Mouse (Mus musculus): ENCODE results near the gene Dio2.

Dio2 gene

DNA sequence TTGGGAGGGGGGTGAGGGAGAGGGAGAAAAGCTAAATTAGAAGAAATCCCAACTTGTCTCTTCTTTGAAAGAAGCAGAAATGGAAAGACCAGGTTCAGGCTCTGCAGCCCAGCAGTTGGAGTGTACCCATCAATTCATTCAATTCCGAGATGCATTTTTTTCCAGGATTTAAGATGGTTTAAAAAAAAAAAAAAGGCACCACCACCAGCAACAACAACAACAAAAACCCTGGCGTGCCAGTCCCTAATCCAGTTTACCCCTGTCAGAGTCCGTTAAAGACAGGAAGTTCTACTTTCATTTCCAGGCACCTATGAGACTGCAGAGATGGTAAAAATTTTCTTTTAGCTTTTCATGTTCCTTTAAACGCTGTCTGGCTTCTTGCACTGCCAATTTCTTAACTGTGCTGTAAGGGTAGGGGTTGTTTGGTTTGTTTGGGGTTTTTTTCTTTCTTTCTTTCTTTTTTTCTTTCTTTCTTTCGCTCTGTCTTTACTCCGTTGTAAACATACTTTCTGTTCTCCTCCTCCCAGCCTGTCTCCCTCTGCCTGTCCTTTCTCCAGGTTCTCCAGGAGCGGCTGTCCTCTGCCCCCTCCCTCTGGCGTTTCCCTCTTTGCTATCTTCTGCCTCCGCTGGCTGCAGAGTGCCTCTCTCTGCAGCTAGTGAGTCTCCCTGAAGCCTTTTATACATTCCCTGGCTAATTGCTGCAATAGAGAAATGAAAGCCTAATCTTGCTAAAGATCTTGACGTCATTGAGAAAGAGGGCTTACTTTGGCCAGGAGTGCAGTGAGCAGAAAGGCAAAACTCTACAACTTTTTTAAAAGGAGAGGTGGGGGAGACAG, at the start of gene Dio2:
TSS of gene Dio2 (minus strand) at position 51 of the 836 bp plus-strand sequence.
- DNase-seq (ENCODE audit: low read depth), result no peak

DNA sequence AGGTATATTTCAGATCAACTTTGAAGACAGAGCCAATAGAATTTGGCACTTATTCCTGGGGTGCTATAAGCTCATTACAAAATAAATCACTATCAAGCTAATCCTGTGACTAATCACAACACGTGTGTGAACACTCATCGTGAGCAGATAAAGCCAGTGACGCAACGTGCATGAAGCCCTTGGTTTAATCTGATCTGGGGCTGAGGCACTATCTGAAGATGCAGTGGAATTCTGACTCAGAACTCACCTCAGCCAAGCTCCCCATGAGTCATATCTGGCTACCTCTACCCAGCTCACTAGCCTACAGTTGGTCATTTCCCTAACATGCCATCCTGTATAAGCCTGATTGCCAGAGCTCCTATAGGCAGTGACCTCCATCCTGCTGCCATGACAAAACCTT, 43.2 kb upstream of the Dio2 start:
- peak; percentile 13 for DNase-seq (ENCODE audit: low read depth)

DNA sequence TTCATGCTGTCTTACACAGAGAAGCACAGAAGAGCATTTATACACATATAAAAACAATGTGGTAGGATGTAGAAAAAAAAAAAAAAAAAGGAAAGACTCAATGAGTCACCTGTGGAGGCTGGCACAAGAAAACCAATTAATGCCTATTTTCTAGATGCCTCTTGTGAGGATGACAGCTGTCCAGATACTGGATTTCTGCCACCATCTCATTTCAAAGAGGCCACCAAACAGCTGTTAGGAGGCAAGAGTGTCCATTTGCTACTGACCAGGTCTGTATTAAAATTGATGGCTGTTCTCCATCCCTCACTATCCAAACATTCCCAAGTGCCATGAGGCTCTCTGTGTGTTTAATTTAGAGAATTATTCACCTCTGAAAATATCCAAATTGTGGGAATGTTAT, 6.5 kb upstream of the Dio2 start:
- DNase-seq (ENCODE audit: low read depth), result no peak

- DNase-seq (ENCODE audit: low read depth), result no peak
Measured at GRCm38 (mm10) chr12:90743633-90744032, 5.4 kb upstream of the Dio2 start.

DNA sequence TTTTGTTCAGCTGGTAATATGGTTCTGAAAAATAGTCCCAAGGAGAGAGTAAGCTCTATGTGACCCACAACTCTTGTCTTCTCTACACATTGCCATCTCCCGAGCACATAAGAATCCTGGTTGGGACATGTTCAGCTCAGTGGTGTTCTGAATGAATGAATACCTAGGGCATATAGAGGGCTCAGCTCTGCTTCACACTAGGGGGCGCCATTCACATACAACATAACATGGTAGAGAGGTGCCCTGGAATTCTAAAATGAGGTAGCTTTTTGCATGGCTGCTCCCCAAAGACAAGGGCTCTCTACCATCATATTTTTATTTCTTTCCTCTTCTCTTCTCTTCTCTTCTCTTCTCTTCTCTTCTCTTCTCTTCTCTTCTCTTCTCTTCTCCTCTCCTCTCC, 2.2 kb upstream of the Dio2 start:
- no peak for DNase-seq (ENCODE audit: low read depth)

DNA sequence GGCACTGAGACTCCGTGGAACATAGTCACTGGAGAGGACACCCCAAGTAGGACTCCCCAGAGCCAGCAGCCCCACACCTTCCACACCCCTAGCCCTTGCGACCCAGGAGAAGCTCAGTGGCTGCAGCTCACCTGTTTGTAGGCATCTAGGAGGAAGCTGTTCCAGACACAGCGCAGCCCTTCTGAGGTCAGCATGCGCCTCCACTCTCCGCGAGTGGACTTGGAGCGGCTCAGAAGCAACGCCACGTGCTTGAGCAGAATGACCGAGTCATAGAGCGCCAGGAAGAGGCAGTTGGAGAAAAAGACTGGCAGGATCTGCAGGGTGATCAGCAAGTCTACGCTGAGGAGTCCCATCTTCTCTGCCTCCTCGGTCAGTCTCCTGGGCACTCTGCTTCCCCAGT, 306 bp downstream of the Dio2 start:
- DNase-seq (ENCODE audit: low read depth), result no peak

- no peak for DNase-seq (ENCODE audit: low read depth)
Measured at GRCm38 (mm10) chr12:90735447-90735846, 2.8 kb downstream of the Dio2 start.

DNA sequence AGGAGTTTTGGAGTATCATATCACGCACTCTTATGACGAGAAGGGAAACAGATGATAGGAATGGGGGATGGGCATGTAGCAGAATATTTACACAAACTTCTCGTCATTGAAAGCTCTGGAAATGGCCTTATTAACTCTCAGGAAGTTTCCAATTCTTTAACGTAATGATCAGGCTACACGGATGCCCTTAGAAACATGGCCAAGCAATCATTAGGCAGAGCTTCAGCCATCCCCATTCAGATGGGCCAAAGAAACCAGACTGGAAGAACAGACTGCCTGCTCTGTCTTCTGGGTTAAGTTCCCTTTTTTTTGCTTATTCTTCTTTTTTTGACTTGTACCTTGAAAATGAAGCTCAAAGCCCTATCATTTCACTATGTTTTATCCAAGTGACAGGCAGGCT, 3.7 kb downstream of the Dio2 start:
- DNase-seq (ENCODE audit: low read depth), result no peak

GRCm38 (mm10) chr12:90733721-90734120, 4.5 kb downstream of the Dio2 start:
- DNase-seq (ENCODE audit: low read depth), result no peak

DNA sequence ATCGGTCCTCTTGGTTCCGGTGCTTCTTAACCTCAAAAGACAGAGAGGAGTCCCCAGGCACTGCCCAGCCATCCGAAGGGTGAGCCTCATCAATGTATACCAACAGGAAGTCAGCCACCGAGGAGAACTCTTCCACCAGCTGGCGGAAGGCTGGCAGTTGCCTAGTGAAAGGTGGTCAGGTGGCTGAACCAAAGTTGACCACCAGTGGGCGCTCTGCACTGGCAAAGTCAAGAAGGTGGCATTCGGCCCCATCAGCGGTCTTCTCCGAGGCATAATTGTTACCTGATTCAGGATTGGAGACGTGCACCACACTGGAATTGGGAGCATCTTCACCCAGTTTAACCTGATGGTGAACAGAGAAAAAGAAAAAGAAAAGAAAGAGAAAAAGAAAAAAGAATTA, 8.6 kb downstream of the Dio2 start:
- no peak for DNase-seq (ENCODE audit: low read depth)

GRCm38 (mm10) chr12:90725107-90725506, 13.1 kb downstream of the Dio2 start:
- no peak for DNase-seq (ENCODE audit: low read depth)

GRCm38 (mm10) chr12:90724644-90725043, 13.6 kb downstream of the Dio2 start:
- DNase-seq (ENCODE audit: low read depth), result no peak

GRCm38 (mm10) chr12:90694135-90694534, 44.1 kb downstream of the Dio2 start:
- DNase-seq (ENCODE audit: low read depth), result peak; percentile 65

Measured in fibroblast of lung, adult 2 months (primary cell).